Mouse (Mus musculus) right cerebral cortex, postnatal 10 days (tissue): ENCODE data around the gene Dph1.

Experiments used
- DNase-seq, 2 experiments: peaks; one replicate each; pipeline ENCODE4 v3.0.0; 2021; ENCODE audit warnings: low spot score in 2 of 2

Gene Dph1

DNA sequence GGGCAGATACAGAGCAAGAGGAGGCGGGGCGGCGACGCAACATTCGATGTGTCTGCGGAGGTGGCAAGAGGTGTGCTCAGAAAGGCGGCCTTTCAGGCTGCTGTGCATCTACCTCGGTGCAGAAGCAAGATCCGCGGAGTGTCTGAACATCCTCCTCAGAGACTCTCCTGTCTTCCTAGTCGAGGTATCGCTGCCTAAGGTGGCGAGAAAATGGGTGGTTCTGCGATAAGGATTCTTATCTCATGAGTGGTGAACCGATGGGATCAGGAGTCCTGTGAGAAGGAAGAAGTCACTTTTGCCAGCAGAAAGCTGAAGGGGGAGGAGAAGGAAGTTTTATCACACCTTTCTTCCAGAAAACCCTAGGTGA is 17.3 kb downstream of the Dph1 start:
- no peak for DNase-seq

- DNase-seq = peak; percentile 98
Measured at GRCm38 (mm10) chr11:75173095-75173798, 17.8 kb downstream of the Dph1 start.

DNA sequence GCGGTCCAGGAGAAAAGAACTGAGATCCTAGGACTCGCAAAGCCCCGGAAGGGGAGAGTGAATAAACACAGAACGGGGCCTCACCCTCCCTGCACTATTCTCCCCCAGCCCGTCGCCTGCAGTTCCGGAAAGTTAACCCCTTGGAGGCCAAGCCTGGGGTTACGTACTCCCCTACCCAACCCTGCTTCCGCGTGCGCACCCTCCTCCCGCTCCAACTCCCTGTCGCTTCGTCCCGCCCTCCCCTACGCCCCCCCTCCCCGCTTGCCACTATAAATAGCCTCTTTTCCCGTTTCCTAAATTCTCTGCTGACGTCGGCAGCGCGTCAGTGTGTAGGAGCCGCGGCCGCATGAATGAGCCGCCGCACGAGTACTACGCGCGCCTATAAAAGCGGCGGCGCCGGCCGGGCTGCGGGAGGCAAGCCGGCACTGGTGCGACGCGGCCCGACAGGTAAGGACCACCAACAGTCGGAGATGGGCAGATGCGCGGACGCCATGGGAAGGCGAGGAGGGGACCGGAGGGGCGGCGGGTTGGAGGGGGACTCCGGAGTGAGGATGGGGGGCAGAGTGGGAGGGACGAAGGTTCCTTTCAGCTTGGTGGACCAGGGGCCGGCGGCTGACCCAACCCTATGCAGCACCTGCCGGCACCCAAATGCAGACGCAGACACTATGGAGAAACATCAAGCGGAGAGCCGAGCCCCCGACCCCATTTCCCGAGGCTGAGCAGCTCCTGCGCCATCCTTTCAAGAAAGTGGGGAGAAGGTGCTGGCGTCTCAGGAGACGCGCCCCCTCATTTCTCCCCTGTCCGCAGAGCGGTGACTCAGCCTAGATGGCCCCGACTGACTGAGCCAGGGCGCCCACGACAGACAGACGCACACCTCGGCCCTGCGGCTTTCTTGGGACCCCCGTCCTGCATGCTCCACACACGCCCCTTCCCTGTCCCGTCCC is 18.6 kb downstream of the Dph1 start:
- DNase-seq = peak; percentile 87 to 89

- peak; percentile 47 to 58 for DNase-seq
Measured at GRCm38 (mm10) chr11:75171186-75171865, 19.7 kb downstream of the Dph1 start.

DNA sequence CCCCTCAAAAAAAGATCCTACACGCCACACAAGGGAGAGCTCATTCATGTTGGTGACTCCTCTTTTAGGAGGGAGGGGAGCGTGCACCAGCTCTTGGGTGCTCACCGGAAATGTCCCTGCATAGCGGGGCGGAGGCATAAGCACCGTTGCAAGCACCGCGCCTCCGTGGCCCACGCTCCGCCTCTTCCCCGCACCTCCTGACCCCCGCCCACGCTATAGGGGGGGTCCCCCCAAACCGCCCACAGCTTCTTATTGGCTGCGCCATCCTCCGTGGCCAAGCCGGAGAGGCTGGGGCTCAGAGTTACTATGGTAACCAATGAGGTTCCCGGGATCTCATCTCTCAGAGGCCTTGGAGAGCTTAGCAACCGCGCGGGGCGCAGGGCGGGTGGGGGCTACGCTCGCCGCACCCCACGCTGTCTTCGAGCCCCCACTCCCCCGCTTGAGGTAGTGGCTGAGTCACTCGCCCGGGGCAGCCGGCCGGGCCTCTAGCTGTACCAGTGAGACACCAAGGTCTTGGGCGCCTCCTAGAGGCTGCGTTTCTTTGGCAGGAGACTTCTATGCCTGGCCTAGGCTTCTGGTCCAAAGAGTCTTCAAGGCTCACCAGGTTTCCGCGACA is 20.8 kb downstream of the Dph1 start:
- DNase-seq = peak; percentile 91 to 94

DNA sequence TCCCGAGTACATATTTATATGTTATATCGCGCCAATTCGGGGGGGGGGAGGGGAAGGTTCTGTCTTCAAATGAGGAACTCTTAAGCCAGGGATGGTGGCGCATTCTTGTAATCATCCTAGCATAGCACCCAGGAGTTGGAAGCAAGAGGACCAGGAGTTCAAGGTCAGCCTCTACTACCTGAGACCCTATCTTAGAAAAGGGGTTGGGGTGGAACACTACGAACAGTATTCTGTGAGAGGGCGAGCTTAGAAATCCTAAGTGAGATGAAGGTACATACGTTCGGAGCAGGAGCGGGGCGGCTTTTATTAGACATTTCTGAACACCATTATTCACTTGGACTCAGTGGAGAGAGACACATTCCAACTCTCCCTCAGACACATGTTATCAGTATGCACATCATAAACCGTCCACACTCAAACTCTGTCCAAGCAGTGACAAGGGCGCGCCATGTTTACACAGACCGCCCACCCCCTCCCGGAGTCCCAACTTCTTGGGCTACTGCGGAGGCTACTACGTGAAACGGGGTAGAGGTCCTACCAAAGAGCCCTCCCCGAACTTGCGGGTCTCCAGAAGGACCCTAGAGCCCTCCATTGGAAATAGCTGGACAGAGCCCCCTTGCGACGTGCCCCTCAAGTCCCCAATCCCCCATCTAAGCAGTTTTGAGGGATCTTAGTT is 21.5 kb downstream of the Dph1 start, which contains the start of gene Hic1:
TSS of gene Hic1 (minus strand) at position 115 of the 676 bp plus-strand sequence.
- DNase-seq = peak; percentile 43 to 60

DNA sequence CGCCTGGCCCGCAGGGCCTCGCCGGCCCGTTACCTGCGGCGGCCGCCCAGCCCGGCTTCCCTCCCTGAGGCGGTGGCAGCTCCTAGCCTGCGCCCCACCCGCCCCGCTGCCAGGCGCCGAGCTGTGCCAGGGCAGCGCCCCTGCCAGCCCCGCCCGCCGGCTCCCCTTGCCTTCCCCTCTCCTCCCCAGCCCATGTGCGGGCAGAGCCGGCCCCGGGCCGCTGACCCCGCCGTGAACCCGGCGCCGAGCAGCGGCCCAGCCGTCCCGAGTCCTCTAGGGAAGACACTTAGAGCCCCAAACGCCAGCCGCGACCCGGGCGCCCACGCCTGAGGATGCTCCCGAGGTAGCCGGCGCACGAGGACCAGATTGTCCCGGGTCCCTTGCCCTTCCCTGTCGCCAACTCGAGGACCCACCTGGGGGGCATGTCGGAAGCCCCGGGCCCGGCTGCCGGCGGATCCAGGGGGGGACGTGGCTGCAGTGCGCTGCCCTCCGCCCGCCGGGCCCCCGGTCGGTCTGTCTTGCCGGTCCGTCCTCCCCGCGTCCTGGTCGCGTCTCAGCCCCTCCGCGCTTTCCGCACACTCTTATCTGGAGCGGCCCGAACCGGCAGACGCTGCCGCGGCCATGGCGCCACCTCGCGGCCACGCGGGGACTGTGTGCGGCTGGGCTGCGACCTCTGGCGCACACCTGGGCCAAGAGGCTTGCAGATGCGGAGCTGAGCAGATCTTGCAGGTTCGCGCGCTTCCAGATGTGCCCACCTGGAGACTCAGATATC is 22.3 kb downstream of the Dph1 start:
- DNase-seq = peak; percentile 84 to 86

- peak; percentile 23 to 32 for DNase-seq
Measured at GRCm38 (mm10) chr11:75167643-75168589, 23.1 kb downstream of the Dph1 start.

- DNase-seq = peak in 1 of 2 experiments; percentile 50
Measured at GRCm38 (mm10) chr11:75166861-75167642, 24.0 kb downstream of the Dph1 start.

DNA sequence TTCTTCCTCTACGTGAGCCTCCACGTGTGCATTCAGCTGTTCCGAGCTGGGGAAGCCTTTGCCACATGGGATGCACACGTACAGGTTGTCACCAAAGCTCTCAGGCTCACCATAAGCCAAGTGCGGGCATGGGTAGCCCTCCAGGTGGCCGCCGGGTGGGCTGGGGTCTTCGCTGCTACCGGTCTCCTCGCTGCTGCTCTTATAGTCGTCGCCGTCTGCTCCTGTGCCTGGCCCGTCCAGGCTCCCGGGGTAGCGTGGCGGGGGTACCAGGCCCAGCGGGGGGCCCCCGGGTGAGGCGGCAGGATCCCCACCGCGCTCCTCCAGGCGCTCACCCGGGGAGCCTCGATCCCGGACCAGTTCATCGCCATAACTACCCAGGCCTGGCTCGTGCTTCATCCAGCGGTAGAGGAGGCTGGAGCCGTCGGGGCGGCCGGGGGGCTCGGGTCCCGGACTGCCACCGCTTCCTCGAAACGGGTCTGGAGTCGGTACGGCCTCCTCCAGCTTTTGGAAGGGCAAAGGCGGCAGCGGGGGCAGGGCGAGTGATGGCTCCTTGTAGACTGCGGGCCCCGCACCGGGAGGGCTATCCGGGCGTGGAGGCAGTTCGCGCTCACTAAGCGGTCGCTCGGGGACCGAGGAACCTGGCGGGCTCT is 24.7 kb downstream of the Dph1 start:
- DNase-seq = no peak

DNA sequence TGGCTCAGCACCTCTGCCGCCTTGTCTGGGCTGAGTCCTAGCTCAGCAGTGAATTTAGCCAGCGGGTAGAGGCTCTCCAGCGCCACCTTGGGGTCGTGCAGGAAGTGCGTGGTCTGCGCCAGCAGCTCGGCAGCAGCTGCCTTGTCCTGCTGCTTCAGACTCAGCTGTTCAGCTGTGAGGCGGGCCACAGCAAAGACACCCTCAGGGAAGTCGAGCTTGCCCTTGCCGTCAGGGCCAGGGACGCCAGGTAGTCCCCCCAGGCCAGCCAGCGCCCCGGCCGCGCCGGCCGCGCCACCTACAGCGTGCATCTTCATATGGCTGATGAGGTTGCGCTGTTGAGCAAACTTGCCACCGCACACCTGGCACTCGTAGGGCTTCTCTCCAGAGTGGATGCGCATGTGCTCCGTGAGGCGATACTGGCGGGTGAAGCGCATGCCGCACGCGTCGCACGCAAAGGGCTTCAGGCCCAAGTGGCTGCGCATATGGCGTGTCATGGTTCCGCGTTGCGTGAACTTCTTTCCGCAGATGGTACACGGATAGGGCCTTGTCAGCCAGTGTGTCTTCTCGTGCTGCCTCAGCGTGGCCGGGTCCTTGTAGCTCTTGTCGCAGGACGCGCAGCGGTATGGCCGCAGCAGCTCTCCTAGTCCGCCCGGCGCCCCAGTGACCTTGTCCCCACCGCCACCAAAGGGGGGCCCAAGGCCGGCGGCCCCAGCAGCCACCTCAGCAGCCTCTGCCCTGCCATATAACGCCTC is 25.4 kb downstream of the Dph1 start:
- peak; percentile 72 to 78 for DNase-seq

GRCm38 (mm10) chr11:75164750-75165149 is 26.3 kb downstream of the Dph1 start:
- DNase-seq = peak in 1 of 2 experiments; percentile 37

- DNase-seq = peak in 1 of 2 experiments; percentile 20
Measured at GRCm38 (mm10) chr11:75164051-75164450, 27.0 kb downstream of the Dph1 start.

DNA sequence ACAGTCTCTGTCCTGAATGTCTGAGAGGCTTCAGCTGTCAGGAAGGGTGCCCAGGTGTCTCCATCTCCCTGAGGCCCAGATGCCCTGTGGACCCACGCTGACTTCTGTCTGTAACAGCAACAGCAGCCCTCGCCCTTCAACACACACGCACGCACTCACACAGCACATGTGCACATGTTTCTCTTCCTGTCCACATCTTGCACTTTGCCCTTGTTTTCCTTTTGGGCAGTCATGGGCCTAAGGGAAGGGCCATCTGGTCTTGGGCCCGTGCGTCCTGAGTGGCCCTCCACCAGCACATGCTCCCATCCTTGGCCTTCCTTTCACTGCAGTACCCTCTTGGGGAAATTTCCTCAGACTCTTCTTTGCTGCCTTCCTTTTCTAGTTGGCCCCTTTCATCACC is 27.7 kb downstream of the Dph1 start:
- peak in 1 of 2 experiments; percentile 23 for DNase-seq

DNA sequence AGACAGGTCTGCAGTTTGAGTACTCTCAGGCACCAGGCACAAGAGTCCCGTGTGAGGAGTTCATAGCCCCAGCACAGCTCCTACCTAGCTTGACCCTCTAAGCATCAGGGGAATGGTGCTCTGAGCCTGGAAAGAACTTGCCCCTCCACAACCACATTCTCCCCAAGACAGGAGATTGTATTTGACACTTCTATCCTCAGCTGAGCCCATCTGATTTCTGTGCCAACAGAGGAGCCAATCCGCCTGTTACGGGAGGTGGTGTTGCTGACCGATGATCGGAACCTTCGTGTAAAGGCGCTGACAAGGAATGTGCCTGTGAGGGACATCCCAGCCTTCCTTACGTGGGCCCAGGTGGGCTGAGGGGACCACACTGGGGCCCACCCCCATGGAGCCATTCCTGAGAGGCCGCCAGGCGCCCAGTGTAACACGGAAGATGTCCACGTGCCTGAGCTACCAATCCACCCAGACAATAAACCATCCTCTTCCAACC is 28.4 kb downstream of the Dph1 start:
- peak in 1 of 2 experiments; percentile 20 for DNase-seq

DNA sequence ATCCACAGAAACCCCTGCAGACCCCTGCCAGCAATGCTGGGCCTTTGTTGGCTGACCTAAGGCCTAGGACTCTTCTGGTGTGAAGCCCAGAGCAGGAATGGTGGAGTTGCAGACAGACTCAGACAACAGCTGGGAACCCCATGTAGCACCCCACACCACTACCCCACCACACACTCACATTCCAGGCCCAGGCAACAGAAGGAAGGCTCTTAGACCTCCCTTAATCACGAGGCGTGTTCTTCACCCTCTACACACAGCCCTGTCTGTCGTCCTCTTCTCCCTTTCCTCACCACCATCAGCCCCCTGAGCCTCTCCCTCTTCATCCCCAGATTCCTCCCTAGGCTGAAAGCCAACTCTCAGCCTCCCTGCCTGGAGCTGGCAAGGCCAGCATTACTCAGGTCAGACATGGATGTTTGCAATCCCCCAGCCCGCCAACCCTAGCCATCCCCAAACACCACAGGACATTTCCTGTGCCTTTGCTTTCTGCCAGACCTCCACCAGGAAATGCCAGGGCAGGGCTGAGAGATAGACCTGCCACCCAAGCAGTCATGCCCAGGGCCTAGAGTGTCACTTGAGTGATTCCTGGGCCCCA is 29.5 kb downstream of the Dph1 start:
- DNase-seq = peak in 1 of 2 experiments; percentile 25
